Mouse (Mus musculus): ENCODE data around the gene Man2a2.
A peak's percentile ranks its signal among the peaks of the same experiment; 100 is the strongest.

DNA sequence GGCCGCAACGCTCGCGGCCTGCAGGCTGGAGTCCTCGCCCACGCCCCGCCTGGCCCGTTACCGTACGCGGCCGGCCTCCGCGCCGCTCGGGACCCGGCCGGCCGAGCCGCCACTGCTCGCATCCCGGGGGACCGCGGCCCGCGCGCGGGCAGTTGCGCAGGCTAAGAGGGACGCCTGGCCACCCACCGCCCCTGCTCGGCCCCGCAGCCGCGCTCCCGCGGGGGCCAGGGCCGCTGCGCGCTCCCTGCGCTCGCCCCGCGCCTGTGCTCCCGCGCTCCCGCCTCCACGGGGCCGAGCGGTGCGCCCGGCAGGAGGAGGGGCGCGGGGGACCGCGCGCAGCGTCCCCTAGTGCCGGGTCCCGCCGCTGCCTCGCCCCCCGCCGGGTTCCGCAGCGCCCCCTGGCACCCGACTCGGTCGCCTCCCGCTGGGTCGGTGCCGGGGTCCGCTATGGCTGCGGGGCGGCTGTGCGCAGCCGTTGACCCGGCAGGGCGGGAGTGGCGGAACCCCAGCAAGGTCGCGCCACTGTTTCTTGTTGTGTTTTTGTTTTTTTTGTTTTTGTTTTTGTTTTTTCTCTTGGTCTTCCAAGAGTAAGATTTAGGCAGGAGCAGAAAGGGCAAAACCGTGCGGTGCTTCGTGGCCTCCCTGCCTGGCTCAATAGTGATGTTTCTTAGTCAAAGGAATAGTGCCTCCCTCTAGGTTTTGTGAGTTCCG lies at the start of gene Man2a2:
- TF ChIP-seq ELF1 (IDR thresholded peaks at IDR 0.05; ENCODE audit: low read depth, low read length) (peak; percentile 66), POLR2A (IDR thresholded peaks at IDR 0.05; ENCODE audit: low read depth, low read length) (peak; percentile 48), NELFE (IDR thresholded peaks at IDR 0.05; ENCODE audit: low read depth, low read length) (peak; percentile 68), CTCF (conservative IDR thresholded peaks at IDR 0.05 in 1 of 2, IDR thresholded peaks at IDR 0.05 in 1 of 2; ENCODE audit: low read depth in 2 of 2, low read length in 2 of 2) (peak in 1 of 2 experiments; percentile 99; a peak in 2 of 4 replicates), GABPA (IDR thresholded peaks at IDR 0.05; ENCODE audit: insufficient replicate concordance, low read depth, low read length) (no peak), BHLHE40 (IDR thresholded peaks at IDR 0.05; ENCODE audit: low read depth, low read length) (no peak), EP300 (IDR thresholded peaks at IDR 0.05; ENCODE audit: low read length) (no peak), POLR2AphosphoS2 (IDR thresholded peaks at IDR 0.05; ENCODE audit: low read depth, low read length) (no peak), TCF12 (IDR thresholded peaks at IDR 0.05; ENCODE audit: low read depth, low read length) (peak; percentile 75), CHD1 (IDR thresholded peaks at IDR 0.05; ENCODE audit: low read depth, low read length) (no peak), MAFK (IDR thresholded peaks at IDR 0.05; ENCODE audit: insufficient replicate concordance, low read length) (no peak)
